Mouse (Mus musculus): ENCODE measurements around the gene Crlf3. TPM values are rescaled to one million over a fixed set of nuclear protein-coding genes. Genes with fewer than 3 reads are reported as not detected.

Crlf3 gene
- polyA plus RNA-seq (2012; ENCODE audit: insufficient read depth, insufficient read length, low replicate concordance, missing spikeins) = not detected in 2 replicates

DNA sequence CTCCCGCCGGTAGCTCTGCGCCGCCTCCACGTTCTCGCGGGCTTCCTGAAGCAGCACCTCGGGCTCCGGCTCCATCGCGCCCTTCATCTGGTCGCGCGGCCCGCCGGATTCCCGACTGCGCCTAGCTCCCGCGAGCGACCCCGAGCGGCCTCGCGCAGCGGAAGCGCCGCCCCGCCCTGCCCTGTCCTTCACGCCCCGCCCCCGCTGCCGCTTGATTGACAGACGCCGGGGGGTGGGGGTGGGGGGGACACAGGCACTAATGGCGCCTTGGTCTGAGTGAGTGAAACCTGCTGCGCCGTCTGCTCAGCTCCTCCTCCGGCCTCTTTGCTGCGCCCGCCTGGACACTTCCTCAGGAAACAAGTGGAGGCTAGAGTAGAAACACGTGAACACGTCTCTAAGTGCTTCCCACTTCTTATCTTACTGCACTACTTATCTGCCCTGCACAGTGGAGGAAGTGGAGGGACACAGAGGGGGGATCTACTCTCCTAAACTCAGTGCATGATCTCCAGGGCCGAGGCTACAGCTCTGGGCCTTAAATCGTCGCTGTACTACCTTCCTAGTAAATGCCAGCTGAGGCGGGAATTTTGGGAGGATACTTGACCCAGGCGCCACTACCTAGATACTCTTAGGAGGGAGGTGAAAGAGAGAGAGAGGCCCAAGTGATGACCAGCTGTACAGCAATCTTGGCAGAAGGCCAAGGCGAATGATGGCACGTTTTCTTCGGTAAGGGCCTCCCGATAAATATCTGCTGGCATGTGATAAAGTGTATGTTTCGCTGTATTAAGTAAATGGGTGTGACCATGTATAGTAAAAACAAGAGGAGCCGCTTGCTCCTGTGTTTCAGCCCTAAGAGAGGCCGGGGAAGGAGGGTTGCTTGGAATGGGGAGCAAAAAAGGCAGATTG, at the start of gene Crlf3:
Gene Crlf3 (minus strand): TSS at position 166 of the 903 bp plus-strand sequence.
- H3K4me3 ChIP-seq (ENCODE audit: insufficient read depth, low read depth, low read length) = peak within 1 kb of the TSS; percentile 79
- 9% methylated on average over 55 of the region's 55 CpGs for WGBS
- peak within 1 kb of the TSS; percentile 55 for H3K27ac ChIP-seq (ENCODE audit: insufficient read depth, low read depth, low read length)

DNA sequence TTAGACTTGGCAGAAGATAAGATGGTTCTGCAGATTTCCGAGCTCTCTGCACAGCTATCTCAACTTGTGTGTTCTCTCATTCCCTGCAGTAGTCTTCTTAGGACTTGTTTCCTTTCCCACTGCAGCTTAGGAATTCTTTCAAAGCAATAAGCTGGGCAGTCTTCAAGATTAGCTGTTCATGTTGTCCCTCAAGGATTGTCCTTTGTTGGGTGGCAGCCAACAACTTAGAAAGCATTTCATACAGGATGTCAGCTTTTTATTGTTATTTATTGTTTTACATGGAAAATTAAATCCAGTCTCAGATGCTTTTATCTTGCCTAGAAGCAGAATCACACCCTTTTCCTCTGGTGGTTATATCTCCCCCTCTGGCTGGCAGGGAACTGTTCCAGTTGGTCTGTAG, 35.6 kb upstream of the Crlf3 start:
- Histone ChIP-seq H3K4me1 (ENCODE audit: control insufficient read depth, insufficient read depth, low read length) (no peaks in the 10 kb centered on the region), H3K27ac (ENCODE audit: insufficient read depth, low read depth, low read length) (no peak overlapping the region), H3K4me3 (ENCODE audit: insufficient read depth, low read depth, low read length) (no peak overlapping the region)
- 67% methylated on average over 1 of the region's 1 CpGs for WGBS
- TF ChIP-seq CTCF (IDR thresholded peaks at IDR 0.05; ENCODE audit: insufficient read depth, low read depth, low read length) = no peak
- TF ChIP-seq POLR2A (IDR thresholded peaks at IDR 0.05; ENCODE audit: insufficient read depth, low read depth, low read length) = no peak

More for the DNA sequence above, at the start of gene Crlf3:
- 0 out of 2 replicates have a peak, but pooled peaks cover 5% of the 10 kb centered on the region for H3K4me1 ChIP-seq (ENCODE audit: control insufficient read depth, insufficient read depth, low read length)
- TF ChIP-seq POLR2A (IDR thresholded peaks at IDR 0.05; ENCODE audit: insufficient read depth, low read depth, low read length) (peak; percentile 75), CTCF (IDR thresholded peaks at IDR 0.05; ENCODE audit: insufficient read depth, low read depth, low read length) (no peak)

DNA sequence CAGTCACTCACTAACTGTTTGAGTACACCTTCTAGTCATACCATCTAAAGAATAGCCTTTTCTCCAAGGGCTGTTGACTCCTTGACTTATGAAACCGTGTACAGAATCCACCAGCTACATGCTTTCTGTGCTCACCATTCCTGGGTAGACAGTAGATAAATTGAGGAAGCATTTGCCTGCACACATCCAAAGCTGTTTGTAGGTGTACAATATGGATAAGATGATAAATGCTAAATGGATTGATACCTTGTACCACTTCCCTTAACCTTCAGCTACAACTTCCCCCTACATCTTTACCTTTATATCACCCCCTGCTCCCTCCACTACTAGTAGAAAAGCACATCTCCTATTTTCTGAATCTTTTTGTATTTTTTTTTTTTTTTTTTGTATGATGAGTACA, 23.6 kb upstream of the Crlf3 start:
- 89% methylated on average over 1 of the region's 1 CpGs for WGBS
- Histone ChIP-seq H3K4me3 (ENCODE audit: insufficient read depth, low read depth, low read length) (no peak overlapping the region), H3K27ac (ENCODE audit: insufficient read depth, low read depth, low read length) (no peak overlapping the region), H3K4me1 (ENCODE audit: control insufficient read depth, insufficient read depth, low read length) (no peaks in the 10 kb centered on the region)
- no peak for TF ChIP-seq POLR2A (IDR thresholded peaks at IDR 0.05; ENCODE audit: insufficient read depth, low read depth, low read length)
- no peak for TF ChIP-seq CTCF (IDR thresholded peaks at IDR 0.05; ENCODE audit: insufficient read depth, low read depth, low read length)

DNA sequence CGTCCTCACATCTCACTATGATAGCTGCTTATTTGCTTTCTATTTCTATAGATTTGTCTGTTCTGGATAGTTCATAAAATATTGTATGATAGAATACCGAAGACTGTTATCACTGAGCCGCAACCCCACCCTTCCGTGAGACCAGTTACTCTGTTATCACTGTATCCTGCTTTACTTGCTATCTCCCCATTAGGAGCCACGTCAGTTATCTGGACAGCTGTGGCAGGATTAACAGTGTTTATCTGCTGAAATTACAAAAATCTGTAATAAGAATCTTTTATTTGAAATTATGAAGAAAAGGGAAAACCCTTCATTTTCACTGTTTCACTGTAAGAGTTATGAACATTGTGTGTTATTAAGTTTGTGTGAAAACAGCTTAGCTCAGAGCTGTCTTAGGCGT, 20.5 kb upstream of the Crlf3 start:
- 98% methylated on average over 6 of the region's 6 CpGs for WGBS
- no peak overlapping the region for H3K27ac ChIP-seq (ENCODE audit: insufficient read depth, low read depth, low read length)
- H3K4me3 ChIP-seq (ENCODE audit: insufficient read depth, low read depth, low read length) = no peak overlapping the region
- H3K4me1 ChIP-seq (ENCODE audit: control insufficient read depth, insufficient read depth, low read length) = no peaks in the 10 kb centered on the region
- no peak for TF ChIP-seq CTCF (IDR thresholded peaks at IDR 0.05; ENCODE audit: insufficient read depth, low read depth, low read length)

DNA sequence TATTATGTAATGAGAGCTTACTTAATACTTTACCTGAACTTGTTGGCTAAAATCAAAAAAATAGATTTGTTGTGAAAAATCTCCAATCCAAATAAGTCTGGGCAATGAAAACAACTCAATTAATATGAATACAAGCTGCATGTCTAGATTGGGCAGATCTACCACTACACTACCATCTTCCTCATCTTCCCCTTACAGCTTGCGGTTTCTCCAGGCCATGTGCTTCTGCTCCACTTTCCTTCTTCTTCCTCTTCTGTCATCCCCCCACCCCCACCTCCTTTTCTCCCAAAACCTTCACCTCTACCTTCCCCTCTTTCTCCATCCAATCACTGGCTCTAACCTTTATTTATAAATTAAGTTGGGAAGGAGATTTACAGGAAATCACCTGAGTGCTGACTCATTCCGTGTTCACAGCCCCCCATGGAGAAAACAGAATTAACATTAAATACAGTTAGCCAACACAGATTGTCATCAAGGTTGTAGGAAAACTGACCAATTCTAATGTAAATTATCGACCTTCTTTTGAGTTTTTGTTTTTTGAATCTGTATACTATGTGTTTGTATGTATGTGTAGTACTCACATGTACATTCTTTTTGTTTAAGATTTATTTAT, 17.8 kb upstream of the Crlf3 start:
- WGBS = 92% methylated on average over 3 of the region's 3 CpGs

DNA sequence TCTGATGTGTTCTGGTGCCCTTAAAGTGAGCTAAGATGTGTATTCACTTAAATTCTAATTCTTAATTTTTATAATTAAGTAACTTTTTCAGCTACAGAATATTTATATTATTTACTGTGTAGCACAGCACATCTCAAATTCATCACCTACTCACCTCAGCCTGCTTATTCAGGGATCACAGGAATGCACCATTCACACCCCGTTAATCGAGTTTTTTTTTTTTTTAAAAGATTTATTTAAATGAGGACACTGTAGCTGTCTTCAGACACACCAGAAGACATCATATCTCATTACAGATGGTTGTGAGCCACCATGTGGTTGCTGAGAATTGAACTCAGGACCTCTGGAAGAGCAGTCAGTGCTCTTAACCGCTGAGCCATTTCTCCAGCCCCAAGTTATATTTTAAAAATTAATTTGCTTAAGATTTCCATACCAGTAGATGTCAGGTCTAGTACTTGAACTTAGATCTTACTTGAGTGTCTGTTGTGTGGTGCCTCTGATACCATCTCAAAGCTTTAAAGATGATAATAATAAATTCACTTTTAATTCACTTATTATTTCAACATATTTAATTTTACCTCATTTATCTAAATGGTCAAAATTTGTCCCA, 9.9 kb upstream of the Crlf3 start:
- Histone ChIP-seq H3K4me3 (ENCODE audit: insufficient read depth, low read depth, low read length) (no peak overlapping the region), H3K27ac (ENCODE audit: insufficient read depth, low read depth, low read length) (no peak overlapping the region), H3K4me1 (ENCODE audit: control insufficient read depth, insufficient read depth, low read length) (peaks cover 3% of the 10 kb centered on the region)
- 48% methylated on average over 3 of the region's 3 CpGs for WGBS
- no peak for TF ChIP-seq CTCF (IDR thresholded peaks at IDR 0.05; ENCODE audit: insufficient read depth, low read depth, low read length)
- TF ChIP-seq POLR2A (IDR thresholded peaks at IDR 0.05; ENCODE audit: insufficient read depth, low read depth, low read length) = no peak

More for the DNA sequence above, 17.8 kb upstream of the Crlf3 start:
- H3K4me1 ChIP-seq (ENCODE audit: control insufficient read depth, insufficient read depth, low read length) = no peaks in the 10 kb centered on the region
- TF ChIP-seq POLR2A (IDR thresholded peaks at IDR 0.05; ENCODE audit: insufficient read depth, low read depth, low read length) (no peak), CTCF (IDR thresholded peaks at IDR 0.05; ENCODE audit: insufficient read depth, low read depth, low read length) (no peak)
- H3K4me3 ChIP-seq (ENCODE audit: insufficient read depth, low read depth, low read length) = no peak overlapping the region
- no peak overlapping the region for H3K27ac ChIP-seq (ENCODE audit: insufficient read depth, low read depth, low read length)

DNA sequence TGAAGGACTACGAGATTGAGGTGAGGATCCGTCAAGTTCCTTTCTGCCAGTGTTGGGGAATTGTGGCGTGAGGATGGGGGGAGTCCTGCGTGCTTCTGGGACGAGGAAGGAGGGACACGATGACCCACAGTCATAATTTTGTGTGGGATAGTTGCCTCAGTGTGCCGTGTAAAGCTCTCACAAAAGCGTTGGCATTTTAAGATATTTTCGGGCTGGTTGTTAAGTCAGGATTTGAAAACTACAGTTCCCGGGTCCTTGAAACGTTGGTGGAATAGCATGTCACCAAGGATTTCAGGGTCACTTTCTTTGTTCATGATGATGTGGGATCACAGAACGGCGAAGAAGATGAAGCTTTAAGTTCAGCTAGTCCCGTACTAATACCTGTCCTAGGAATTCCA, 9.0 kb upstream of the Crlf3 start:
- H3K27ac ChIP-seq (ENCODE audit: insufficient read depth, low read depth, low read length) = no peak overlapping the region

DNA sequence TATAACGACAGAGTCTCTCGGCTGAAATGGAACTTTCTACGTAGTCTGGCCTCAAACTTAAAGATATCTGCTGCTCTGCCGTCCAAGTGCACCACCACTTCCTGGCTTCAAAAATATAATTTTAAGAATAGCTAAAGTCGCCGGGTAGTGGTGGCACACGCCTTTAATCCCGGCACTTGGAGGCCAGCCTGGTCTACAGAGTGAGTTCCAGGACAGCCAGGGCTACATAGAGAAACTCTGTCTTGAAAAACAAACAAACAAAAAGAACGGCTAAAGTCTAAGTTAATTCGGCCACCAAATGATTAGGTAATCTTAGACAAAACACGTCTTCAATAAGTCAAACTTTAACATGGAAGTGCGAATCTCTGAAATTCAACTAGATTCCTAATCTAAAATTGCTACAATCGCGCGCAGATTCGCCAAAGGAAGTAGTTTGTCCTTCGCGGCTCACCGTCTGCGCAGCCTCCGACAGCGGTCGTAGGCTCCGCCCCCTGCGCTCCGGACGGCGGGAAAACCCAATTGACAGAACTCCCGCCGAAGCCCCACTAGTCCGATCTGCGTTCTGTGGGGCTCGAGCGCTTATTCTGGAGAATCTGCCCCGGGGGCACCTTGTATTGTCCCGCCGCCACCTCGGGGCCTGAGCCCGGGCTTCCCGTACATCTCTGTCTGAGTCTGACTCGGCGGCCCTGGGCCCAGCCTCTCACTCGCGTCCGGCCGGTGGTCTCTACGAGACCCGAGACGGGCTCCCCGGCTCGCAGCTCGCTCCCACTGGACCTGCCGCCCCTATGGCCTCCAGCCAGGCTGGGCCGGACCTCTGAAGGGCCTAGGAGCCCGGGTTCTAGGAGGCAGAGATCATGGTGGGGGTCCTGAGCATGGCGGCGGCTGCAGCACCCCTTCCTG, 8.4 kb upstream of the Crlf3 start, which contains the start of gene Atad5:
Gene Atad5 (plus strand): TSS at position 484 of the 900 bp plus-strand sequence.
- Histone ChIP-seq H3K27ac (ENCODE audit: insufficient read depth, low read depth, low read length) (no peak within 1 kb of the TSS), H3K4me1 (ENCODE audit: control insufficient read depth, insufficient read depth, low read length) (peaks cover 3% of the 10 kb centered on the region), H3K4me3 (ENCODE audit: insufficient read depth, low read depth, low read length) (peak within 1 kb of the TSS; percentile 76)
- WGBS = 5% methylated on average over 57 of the region's 57 CpGs
- TF ChIP-seq POLR2A (IDR thresholded peaks at IDR 0.05; ENCODE audit: insufficient read depth, low read depth, low read length) (no peak), CTCF (IDR thresholded peaks at IDR 0.05; ENCODE audit: insufficient read depth, low read depth, low read length) (no peak)

More for the DNA sequence above, 9.0 kb upstream of the Crlf3 start:
- Histone ChIP-seq H3K4me1 (ENCODE audit: control insufficient read depth, insufficient read depth, low read length) (peaks cover 3% of the 10 kb centered on the region), H3K4me3 (ENCODE audit: insufficient read depth, low read depth, low read length) (peak overlapping the region; percentile 76)
- under 1% methylated on average over 14 of the region's 14 CpGs for WGBS
- TF ChIP-seq POLR2A (IDR thresholded peaks at IDR 0.05; ENCODE audit: insufficient read depth, low read depth, low read length) (no peak), CTCF (IDR thresholded peaks at IDR 0.05; ENCODE audit: insufficient read depth, low read depth, low read length) (no peak)
